Mouse (Mus musculus) R1 (cell line): Measurements from ENCODE around the gene H2-M10.4.
A peak's percentile ranks its signal among the peaks of the same experiment; 100 is the strongest.

Experiments used
- DNase-seq: peaks from one replicate; pipeline ENCODE4 v3.0.0-alpha.2; 2018; ENCODE audit warnings: low read depth, low spot score

Gene H2-M10.4

DNA sequence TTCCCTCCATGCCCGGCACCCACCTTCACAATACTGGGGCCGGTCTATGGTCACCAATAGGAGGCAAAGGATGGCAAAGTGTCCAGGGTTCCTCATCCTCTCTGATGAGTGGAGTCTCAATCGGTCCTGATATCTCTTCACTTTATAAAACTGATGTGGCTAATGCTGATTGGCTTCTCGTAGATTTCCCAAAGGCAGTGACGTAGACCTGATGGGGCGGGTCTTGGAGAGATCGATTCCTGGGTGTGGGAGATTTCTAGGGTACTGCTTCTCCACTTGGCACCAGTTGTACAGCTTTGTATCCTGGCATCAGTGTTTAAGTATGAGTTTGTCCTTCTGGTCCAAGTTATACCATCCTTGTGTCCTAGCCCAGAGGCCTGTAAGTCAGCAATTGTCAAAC lies at the start of gene H2-M10.4:
Gene H2-M10.4 (minus strand): TSS at position 101 of the 400 bp plus-strand sequence.
- no peak for DNase-seq

DNA sequence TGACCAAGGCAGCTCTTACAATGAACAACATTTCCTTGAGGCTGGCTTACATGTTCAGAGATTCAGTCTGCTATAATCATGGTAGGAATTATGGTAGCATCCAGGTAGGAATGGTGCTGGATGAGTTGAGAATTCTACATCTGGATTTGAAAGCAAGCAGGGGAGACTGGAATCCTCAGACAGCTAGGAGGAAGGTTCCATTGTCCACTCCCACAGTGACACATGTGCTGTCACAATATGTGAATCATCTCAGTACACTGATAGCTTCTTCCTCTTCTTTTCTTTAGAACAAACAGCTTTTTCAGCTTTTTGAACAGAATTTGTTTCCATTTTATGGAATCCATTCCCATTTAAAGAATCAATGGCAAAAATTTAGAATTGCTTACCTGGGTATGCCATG lies 41.8 kb upstream of the H2-M10.4 start:
- DNase-seq: no peak

DNA sequence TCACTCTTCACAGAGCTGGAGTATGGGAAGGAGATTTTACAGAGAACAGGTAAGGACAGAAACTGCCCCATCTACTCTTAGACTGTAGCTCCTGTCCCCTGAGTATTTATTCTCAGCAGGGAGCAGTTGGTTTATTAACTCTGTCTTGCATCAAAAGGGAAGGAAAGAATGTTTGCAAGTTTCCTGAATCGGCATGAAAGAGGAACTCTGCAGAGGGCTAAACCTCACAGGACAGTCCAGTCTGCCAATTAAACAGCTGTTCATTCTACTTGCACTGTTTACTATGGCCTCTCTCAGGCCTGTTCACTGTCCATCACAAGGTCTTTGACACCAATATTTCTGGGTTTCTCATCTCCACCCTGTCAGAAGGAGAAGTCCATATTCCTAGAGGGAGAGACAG lies 38.3 kb upstream of the H2-M10.4 start:
- DNase-seq: no peak

DNA sequence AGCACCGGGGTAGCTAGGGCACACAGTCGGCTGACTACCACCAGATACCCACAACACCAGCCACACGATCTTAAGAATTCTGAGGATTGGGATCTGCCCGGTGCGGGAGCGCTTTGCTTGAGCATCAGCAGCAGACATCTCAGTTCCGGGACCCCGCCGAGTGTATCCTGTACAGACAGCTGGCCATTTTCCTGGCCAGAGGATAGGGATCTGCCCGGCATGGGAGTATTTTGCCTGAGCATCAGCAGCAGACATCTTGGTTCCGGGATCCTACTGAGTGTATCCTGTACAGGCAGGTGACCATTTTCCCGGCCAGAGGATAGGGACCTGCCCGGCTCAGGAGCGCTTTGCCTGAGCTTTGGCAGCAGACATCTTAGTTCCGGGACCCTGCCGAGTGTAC lies 26.0 kb upstream of the H2-M10.4 start:
- DNase-seq: peak; percentile 63

DNA sequence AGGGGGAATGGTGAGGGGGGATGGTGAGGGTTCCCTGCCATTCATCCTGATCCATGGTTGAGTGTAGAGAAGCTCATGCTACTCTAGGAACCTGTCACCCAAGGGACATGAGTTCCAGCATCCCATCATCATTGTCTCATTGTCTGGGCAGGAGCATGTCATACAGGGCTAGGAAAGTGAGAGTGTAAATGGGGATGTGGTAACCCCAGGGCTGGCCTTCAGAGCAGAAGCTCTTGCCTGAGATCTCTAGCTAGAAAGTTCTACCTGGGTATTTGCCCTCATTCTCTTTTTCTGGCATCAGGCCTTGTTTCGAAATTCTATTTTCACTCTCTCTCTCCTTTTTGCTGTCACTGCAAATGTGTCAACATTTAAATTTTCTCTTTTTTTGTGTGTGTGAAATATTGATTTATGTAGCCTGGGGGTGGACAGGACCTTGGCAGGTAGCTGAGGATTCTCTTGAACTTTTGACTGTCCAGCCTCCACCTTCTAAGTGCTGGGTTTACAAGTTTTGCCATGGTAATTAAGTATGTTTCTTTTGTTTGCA lies 24.6 kb upstream of the H2-M10.4 start:
- DNase-seq: no peak

- DNase-seq: no peak
Measured at GRCm38 (mm10) chr17:36483865-36484264, 21.7 kb upstream of the H2-M10.4 start.

DNA sequence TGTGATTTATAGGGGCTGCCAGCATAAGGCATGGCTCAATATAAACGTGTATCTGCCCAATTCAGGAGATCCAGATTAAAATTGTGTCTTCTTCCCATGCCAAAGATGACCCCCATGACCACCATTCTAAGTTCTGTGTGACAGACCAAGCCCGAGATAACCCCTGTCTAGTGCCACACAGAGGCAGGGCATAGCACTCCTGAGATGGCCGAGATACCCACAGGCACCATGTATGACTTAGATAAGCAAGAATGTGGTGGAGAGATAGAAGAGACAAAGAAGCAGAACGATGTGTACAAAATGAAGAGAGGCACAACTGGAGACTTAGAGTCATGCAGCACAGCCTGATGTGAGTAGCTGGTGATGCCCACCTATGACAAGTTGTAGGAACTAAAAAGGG lies 5.9 kb downstream of the H2-M10.4 start:
- no peak for DNase-seq

GRCm38 (mm10) chr17:36431411-36431810 lies 30.7 kb downstream of the H2-M10.4 start:
- no peak for DNase-seq

DNA sequence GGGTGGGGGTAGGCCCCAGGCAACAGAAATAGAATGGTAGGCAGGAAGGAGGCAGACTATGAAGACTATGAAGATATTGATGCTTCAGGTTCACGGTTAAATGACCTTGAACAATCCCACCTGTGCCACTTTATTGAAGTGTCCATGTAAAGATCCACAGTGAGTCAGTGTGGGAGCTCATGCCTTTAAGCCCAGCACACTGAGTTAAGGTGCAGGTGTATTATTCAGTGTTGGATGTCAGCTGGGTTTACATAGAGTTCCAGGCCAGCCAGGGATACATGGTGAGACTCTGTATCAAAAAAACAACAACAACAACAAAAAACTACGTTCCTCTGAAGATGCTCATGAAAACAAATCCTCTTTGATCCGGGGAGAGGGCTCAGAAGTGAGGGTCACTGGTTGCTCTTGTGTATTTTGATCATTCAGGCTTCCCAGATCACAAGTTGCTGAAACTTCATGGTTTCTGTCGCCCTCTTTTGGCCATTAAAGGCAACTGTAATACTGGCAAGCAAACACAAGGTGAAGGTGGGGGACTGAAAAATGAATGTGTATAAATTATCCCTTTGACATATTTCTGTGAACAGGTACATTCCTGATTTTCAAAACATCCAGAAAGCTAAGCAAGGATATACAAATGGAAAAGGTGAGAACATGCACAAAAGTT lies 43.9 kb downstream of the H2-M10.4 start:
- peak; percentile 67 for DNase-seq

GRCm38 (mm10) chr17:36417416-36417815 lies 44.7 kb downstream of the H2-M10.4 start:
- no peak for DNase-seq

GRCm38 (mm10) chr17:36415407-36415806 lies 46.7 kb downstream of the H2-M10.4 start:
- no peak for DNase-seq

DNA sequence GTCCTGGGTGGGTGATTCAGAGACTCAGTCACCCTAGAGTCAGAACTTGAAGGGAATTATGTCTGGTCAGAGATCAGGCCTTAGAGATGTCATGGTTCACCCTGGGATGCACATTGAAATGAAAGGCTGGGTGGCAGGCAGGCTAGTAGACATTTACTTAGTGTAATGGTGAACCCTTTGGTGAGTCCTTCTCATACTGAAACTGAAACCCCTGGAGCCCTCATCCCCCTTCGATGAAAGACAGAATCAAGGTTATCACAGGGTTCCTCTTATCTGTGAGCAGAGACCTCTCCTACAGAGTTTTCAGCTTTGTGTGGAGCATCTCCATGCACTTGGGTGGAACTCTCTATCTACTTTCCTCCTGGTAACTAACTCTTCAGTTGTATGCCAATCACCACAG lies 47.8 kb downstream of the H2-M10.4 start:
- no peak for DNase-seq
